Mouse (Mus musculus): ENCODE measurements around the gene Mchr1.

Gene Mchr1

GRCm38 (mm10) chr15:81273361-81273760 lies 38.1 kb downstream of the Mchr1 start:
- no peak for DNase-seq (ENCODE audit: low spot score)

DNA sequence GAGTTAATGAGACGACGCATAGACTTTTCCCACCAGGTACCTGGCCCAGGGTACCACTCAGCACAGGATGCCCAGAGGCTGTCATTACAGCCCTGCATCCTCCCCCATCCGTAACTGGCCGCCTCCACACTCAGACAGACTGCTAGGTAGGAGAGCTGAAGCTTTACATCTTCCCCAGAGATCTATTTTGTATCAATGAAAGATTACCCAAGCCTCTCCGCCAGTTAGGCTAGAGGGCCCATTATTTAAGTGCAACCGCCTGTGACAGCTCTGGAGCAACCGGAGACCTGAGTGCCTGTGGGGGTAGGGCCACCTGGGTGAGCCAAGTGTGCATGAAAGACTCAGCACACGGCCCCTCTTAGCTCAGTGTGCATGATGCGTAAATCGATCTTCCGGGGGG lies 42.6 kb downstream of the Mchr1 start:
- no peak for DNase-seq (ENCODE audit: low spot score)

GRCm38 (mm10) chr15:81278699-81279098 lies 43.4 kb downstream of the Mchr1 start:
- DNase-seq (ENCODE audit: low spot score) = no peak

GRCm38 (mm10) chr15:81284121-81284734 lies 48.9 kb downstream of the Mchr1 start:
- no peak for DNase-seq (ENCODE audit: low spot score)

Data from ovary, postnatal 14 days (tissue).